Mouse (Mus musculus) forebrain, embryonic 16.5 days (tissue): Measurements from ENCODE around the gene Mocs1. TPM values are rescaled to one million over a fixed set of nuclear protein-coding genes. Genes with fewer than 3 reads are reported as not detected.

Experiments
- ATAC-seq: fragments of 200-750 bp; cut with Nextera tagmentation; 2 replicates; pipeline ENCODE4 v1.8.0; 2017; ENCODE audit warnings: mild to moderate bottlenecking, moderate library complexity
- H3K27ac ChIP-seq: fragments of 300-500 bp; sonication (generic); 2 replicates; pipeline ENCODE4 v1.5.1; 2014; ENCODE audit warnings: low read length, control low read depth
- H3K27me3 ChIP-seq: fragments of 300-500 bp; sonication (generic); replicated peaks from 2 replicates; pipeline ENCODE4 v1.6.1; 2014; ENCODE audit warnings: low read length; ENCODE audit not compliant: control insufficient read depth, insufficient read depth
- H3K36me3 ChIP-seq: fragments of 300-500 bp; sonication (generic); 2 replicates; pipeline ENCODE4 v1.6.1; 2014; ENCODE audit not compliant: control insufficient read depth, insufficient read depth
- H3K4me1 ChIP-seq: fragments of 300-500 bp; sonication (generic); replicated peaks from 2 replicates; pipeline ENCODE4 v1.6.1; 2014; ENCODE audit warnings: low read length; ENCODE audit not compliant: control insufficient read depth, insufficient read depth
- H3K4me2 ChIP-seq: fragments of 300-500 bp; sonication (generic); 2 replicates; pipeline ENCODE4 v1.6.1; 2014; ENCODE audit warnings: mild to moderate bottlenecking, low read length, control low read depth
- H3K4me3 ChIP-seq: fragments of 300-500 bp; sonication (generic); replicated peaks from 2 replicates; pipeline ENCODE4 v1.5.1; 2014; ENCODE audit warnings: mild to moderate bottlenecking, low read length, control low read depth
- H3K9ac ChIP-seq: fragments of 300-500 bp; sonication (generic); replicated peaks from 2 replicates; pipeline ENCODE4 v1.6.1; 2014; ENCODE audit warnings: low read depth, low read length, control low read depth
- H3K9me3 ChIP-seq: fragments of 300-500 bp; sonication (generic); 2 replicates; pipeline ENCODE4 v1.6.1; 2016; ENCODE audit warnings: low read length; ENCODE audit not compliant: control insufficient read depth
- WGBS: fragments of 180-500 bp; shearing (Covaris S2); extraction: QIAGEN DNeasy Blood & Tissue Kit; methylation state at CpG from one replicate; pipeline ENCODE4 v1.1.7; 2014; 5-methylcytosine and 5-hydroxymethylcytosine counted together
- polyA plus RNA-seq: library from polyadenylated mRNA; unstranded; fragments of >200 nt; fragmentation: Nextera tagmentation; extraction: Ambion mirVana; gene quantifications from 2 replicates; pipeline ENCODE4 v1.2.1, GENCODE M21; 2015

Gene Mocs1
- polyA plus RNA-seq, 1 experiment from 2014 or later: 5.1 TPM

DNA sequence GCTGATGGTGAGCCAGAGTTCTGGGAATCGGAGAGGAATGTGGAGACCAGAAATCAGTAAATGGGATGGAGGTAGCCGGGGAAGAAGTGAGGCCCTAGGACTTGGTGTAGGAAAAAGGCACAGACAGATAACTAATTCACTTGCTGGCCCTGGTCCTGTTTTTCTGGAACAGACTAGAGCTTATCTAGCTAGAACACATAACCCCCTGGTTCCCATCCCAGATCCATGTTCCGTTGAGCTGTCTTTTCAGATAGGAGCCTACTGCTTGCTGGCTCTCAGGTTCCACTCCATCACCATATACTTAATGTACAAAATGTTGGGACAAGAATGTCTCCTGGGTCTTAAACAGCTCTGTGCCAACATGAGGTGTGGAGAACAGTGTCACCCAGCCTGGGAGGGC, 29.7 kb downstream of the Mocs1 start:
- ATAC-seq: no peak

DNA sequence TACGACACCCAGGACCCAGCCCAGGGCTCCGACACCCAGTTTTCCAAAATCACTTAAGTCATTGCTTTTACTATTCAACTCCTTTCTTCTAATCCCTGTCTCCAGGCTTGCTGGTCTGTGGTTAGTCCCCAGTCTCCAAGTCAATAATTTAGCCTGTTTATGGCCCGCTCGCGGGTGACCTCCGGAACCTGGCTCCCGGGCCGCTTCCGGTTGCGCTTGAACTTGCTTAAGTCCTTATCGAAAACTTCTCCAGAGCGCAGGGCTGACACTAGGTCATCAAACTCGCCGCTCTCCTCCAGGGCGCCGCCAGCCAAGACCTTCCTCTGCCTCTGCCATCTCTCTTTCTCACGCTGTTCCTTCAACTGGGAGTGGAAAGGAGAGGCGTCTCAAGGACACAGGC, 30.2 kb downstream of the Mocs1 start:
- Histone ChIP-seq H3K9ac (no peak overlapping the region), H3K4me3 (no peak overlapping the region), H3K27ac (no peak overlapping the region), H3K27me3 (no peaks in the 10 kb centered on the region), H3K9me3 (no peaks in the 10 kb centered on the region), H3K4me1 (no peaks in the 10 kb centered on the region), H3K36me3 (no peaks in the 10 kb centered on the region), H3K4me2 (no peak overlapping the region)
- WGBS: 95% methylated on average over 18 of the region's 18 CpGs
- ATAC-seq: no peak

More for the DNA sequence above, 29.7 kb downstream of the Mocs1 start:
- H3K4me3 ChIP-seq: no peak overlapping the region
- H3K4me1 ChIP-seq: no peaks in the 10 kb centered on the region
- no peaks in the 10 kb centered on the region for H3K9me3 ChIP-seq
- no peak overlapping the region for H3K9ac ChIP-seq
- H3K4me2 ChIP-seq: no peak overlapping the region
- no peaks in the 10 kb centered on the region for H3K27me3 ChIP-seq
- 95% methylated on average over 3 of the region's 3 CpGs for WGBS
- H3K27ac ChIP-seq: no peak overlapping the region
- no peaks in the 10 kb centered on the region for H3K36me3 ChIP-seq

DNA sequence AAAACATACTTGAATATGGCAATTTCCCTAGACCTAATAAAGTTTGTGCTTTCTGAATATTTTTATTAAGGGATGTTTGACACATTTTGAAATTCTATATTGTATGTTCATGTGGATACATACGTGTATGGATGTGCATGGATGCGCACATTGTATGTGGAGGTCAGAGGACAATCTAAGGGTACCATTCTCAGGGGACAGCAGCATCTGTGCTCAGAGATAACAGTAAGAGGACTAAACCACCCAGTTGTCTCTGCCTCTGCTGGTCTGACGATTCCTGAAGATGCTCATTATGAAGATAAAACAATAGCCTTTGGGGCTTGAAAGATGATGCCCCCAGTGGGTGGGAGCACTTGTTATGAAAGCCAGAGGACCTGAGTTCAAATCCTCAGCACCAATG, 36.7 kb downstream of the Mocs1 start:
- ATAC-seq: no peak
- Histone ChIP-seq H3K4me1 (no peaks in the 10 kb centered on the region), H3K27me3 (no peaks in the 10 kb centered on the region), H3K9me3 (no peaks in the 10 kb centered on the region), H3K4me3 (no peak overlapping the region), H3K9ac (no peak overlapping the region), H3K27ac (no peak overlapping the region), H3K4me2 (no peak overlapping the region), H3K36me3 (no peaks in the 10 kb centered on the region)
- 82% methylated on average over 3 of the region's 3 CpGs for WGBS

DNA sequence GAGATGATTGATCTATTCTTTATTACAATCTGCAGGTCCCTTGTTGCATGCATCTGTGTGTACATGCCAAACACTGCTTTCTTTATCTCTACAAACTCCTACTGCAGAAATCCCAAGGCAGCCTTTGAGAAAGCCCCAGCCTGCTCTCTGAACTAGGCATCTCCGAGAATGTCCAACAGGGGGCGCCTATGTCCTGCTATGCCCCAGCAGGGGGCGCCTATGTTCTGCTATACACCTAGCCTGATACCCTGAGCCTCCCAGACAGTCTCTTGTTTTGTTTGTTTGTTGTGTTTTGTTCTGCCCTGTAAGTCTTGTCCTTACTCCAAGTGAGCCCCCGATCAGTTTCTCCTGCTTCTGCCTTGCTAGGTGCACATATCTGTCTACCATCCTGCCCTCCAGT, 40.1 kb downstream of the Mocs1 start:
- ATAC-seq: peak; percentile 57
- Histone ChIP-seq H3K27ac (no peak overlapping the region), H3K36me3 (no peaks in the 10 kb centered on the region), H3K4me3 (no peak overlapping the region), H3K4me1 (no peaks in the 10 kb centered on the region), H3K9ac (no peak overlapping the region), H3K9me3 (no peaks in the 10 kb centered on the region), H3K27me3 (no peaks in the 10 kb centered on the region), H3K4me2 (no peak overlapping the region)
- WGBS: 33% methylated on average over 4 of the region's 4 CpGs

DNA sequence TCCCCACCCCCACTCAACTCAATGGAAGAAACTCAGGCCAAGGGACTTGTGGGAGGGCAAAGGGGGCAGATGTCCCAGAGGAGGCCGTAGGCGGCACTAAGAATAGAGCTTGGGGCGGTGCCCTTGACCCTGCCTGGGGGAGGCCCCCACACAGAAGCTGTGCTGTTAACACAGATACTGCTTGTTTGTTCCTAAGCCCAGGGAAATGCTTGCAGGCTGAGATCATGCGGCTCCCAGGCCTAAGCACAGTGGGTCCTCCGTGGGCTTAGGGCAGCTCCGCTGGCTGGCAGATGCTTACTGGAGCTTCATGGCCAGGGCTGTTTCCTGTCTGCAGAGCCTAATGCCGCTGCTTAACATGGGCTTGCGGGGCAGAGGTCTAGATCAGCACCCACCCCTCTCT, 44.5 kb downstream of the Mocs1 start:
- H3K27ac ChIP-seq: no peak overlapping the region
- H3K9me3 ChIP-seq: no peaks in the 10 kb centered on the region
- H3K4me2 ChIP-seq: no peak overlapping the region
- no peaks in the 10 kb centered on the region for H3K36me3 ChIP-seq
- WGBS: 45% methylated on average over 8 of the region's 8 CpGs
- H3K27me3 ChIP-seq: no peaks in the 10 kb centered on the region
- ATAC-seq: peak; percentile 58
- H3K4me3 ChIP-seq: no peak overlapping the region
- H3K9ac ChIP-seq: no peak overlapping the region
- no peaks in the 10 kb centered on the region for H3K4me1 ChIP-seq

DNA sequence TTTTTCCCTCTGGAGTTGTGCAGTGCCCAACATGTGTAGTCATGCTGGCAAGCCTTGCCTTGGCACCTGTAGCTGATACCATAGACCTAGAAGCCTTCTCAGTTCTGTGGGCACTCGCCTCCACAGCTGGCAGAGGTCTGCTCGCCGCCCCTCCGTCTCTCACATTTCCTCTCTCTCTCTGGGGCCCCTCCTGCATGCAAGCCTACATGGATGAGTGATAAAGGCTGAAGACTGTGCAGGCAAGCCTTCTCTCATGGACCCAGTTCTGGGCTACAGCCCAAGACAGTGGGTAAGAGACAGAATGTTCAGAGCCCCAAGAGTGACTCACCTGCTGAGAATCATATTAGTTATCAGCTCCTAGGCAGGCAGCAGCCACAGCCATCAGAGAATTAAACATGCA, 45.9 kb downstream of the Mocs1 start:
- Histone ChIP-seq H3K27ac (no peak overlapping the region), H3K4me1 (no peaks in the 10 kb centered on the region), H3K9me3 (no peaks in the 10 kb centered on the region), H3K9ac (no peak overlapping the region), H3K27me3 (no peaks in the 10 kb centered on the region), H3K36me3 (no peaks in the 10 kb centered on the region), H3K4me3 (no peak overlapping the region), H3K4me2 (no peak overlapping the region)
- WGBS: 93% methylated on average over 4 of the region's 4 CpGs
- ATAC-seq: no peak; the same call in 1 of the 2 replicates

DNA sequence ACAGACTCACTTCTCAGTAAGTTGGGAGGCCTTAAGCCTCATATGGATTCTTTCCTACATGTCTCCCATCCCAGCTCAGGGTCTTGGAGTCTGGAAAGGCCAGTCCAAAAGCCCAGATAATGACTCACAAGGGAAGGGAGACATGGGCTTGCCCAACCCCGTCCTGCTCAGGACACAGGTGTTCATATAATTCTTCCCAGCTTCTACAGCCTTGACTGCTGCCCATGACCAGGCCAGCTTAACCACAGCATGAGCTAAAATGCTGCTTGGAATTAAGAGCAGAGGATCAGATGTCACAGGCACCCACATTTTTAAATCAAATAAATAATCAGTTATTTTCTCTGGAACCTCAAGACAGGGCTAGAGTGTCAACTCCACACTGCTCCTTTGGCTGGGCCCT, 47.0 kb downstream of the Mocs1 start:
- no peak overlapping the region for H3K4me2 ChIP-seq
- H3K27ac ChIP-seq: no peak overlapping the region
- H3K4me3 ChIP-seq: no peak overlapping the region
- no peak for ATAC-seq
- H3K27me3 ChIP-seq: no peaks in the 10 kb centered on the region
- H3K9me3 ChIP-seq: no peaks in the 10 kb centered on the region
- no peaks in the 10 kb centered on the region for H3K36me3 ChIP-seq
- WGBS: 71% methylated on average over 1 of the region's 1 CpGs
- H3K9ac ChIP-seq: no peak overlapping the region
- no peaks in the 10 kb centered on the region for H3K4me1 ChIP-seq

DNA sequence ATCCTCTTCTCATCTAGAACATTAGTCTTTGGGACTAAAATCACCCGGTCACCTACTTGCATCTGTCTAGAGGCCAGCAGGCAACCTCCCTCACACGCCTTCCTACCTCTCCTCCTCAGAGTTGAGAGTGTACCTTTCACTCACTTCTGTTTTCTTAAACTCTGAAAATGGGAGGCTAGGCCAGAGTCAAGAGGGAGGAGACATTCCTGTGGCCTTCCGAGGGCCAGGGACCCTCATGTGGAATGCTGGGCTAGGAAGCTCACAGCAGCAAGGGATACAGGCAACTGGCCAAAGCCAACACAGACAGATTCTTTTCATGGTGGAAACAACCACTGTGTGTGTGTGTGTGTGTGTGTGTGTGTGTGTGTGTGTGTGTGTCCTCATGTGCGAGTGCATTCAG, 49.2 kb downstream of the Mocs1 start:
- H3K36me3 ChIP-seq: no peaks in the 10 kb centered on the region

DNA sequence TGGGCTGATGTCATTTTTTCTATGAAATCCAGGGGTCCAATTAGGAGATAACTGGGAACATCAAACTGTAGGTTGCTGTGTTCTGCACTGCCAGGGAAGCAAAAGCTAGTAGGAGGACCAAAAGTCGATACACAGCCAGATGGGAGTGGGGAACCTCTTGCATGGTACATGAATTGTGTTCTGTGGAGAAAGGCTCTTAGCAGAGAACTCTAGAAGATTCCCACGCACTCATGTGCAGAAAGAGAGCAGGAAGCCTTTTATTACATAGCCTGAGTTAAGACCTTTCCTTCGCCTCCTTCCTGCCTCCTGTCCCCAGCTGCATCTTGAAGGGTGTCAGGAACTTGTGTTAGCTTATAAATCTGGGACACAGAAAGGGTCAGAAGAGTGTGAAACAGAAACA, 53.7 kb downstream of the Mocs1 start:
- no peak for ATAC-seq
- Histone ChIP-seq H3K9me3 (no peaks in the 10 kb centered on the region), H3K36me3 (no peaks in the 10 kb centered on the region), H3K27me3 (no peaks in the 10 kb centered on the region), H3K27ac (no peak overlapping the region), H3K4me3 (no peak overlapping the region), H3K4me2 (no peak overlapping the region), H3K4me1 (no peaks in the 10 kb centered on the region; the same call in 1 of the 2 replicates), H3K9ac (no peak overlapping the region)
- WGBS: 87% methylated on average over 3 of the region's 3 CpGs

More for the DNA sequence above, 49.2 kb downstream of the Mocs1 start:
- no peaks in the 10 kb centered on the region for H3K27me3 ChIP-seq
- ATAC-seq: no peak
- no peaks in the 10 kb centered on the region for H3K4me1 ChIP-seq
- WGBS: 80% methylated on average over 4 of the region's 4 CpGs
- no peak overlapping the region for H3K27ac ChIP-seq
- no peak overlapping the region for H3K4me3 ChIP-seq
- no peaks in the 10 kb centered on the region for H3K9me3 ChIP-seq
- H3K9ac ChIP-seq: no peak overlapping the region
- H3K4me2 ChIP-seq: no peak overlapping the region

DNA sequence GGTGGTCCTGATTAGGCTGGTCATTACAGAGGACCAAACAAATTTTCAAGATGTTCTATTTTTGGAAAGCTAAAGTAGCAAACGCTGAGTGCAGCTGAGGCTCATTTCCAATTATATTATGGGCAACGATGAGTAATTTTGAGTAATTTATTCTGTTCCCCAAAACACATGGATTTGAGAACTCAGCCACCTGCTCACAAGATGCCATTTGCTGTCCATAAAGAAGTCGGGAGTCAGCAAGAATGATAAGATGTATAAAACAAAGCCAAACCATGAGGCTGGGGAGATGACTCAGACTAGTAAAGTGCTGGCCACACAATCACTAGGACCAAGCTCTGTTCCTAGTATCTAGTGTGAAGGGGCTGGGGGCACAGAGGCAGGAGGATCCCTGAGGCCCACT, 56.3 kb downstream of the Mocs1 start:
- no peaks in the 10 kb centered on the region; the same call in 1 of the 2 replicates for H3K4me1 ChIP-seq
- no peaks in the 10 kb centered on the region for H3K9me3 ChIP-seq
- H3K27ac ChIP-seq: no peak overlapping the region
- no peaks in the 10 kb centered on the region for H3K36me3 ChIP-seq
- H3K4me3 ChIP-seq: no peak overlapping the region
- WGBS: 54% methylated on average over 3 of the region's 3 CpGs
- ATAC-seq: no peak
- no peak overlapping the region for H3K9ac ChIP-seq
- no peaks in the 10 kb centered on the region for H3K27me3 ChIP-seq
- no peak overlapping the region for H3K4me2 ChIP-seq
